Mouse (Mus musculus) mouse trophoblast stem cell (cell line): ENCODE measurements at regions not wholly inside any gene's neighbourhood (a gene's known extent, or its start where the extent isn't known, plus 50 kb on each side); places are given as distances from the start of the nearest gene placed in this dataset.

Source experiments
- in situ Hi-C, 2 experiments: fragments of 300-500 bp; cut with MseI, MboI; formaldehyde crosslinking; loops; 2 replicates in 1 of 2; 3 replicates in 1 of 2; pipeline ENCODE4 v1.15.1; 2025

GRCm38 (mm10) chr13:16315689-16316088, 304.0 kb downstream of the Inhba start:
- in situ Hi-C loops: no loop called here

- in situ Hi-C loops: no loop called here
Measured at GRCm38 (mm10) chr13:16316581-16316980, 304.9 kb downstream of the Inhba start.

DNA sequence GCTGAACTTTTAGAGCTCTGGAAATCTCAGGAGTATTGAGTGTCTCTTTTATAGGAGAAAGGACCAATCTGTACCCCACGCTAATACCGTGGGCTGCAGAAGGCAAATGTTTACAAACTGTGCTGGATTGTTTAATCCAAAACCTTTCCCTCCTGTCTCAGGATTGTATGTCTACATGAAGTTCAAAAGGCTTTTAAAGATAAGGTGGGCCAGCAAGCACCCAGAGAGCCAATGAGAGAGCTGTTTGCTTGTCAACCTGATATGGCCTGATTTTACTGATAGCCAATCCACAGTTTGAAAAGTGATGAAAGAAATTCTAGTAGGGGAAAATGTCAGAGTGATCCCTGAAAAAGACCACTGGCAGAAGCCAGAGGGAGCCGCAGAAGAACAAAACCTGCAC, 305.8 kb downstream of the Inhba start:
- in situ Hi-C loops: no loop called here

DNA sequence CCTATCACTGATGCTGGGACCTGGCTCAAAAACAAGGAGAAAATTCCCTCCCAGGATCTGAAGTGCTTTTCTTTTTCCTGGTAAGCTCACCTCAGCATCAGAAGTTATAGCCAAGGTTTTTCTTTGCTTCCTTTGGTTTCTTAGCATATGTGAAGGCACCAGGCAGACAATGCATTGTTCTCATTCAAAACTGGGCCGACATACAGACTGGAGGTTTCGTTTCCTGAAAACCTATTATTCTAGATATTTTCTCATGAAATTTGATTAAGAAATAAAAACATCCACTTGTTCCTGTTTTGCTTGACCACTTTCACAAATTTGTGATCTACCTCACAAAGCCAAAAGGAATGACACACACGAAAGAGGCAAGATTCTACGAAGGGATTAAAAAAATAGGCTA, 308.7 kb downstream of the Inhba start:
- in situ Hi-C loops: no loop called here

- in situ Hi-C loops: no loop called here
Measured at GRCm38 (mm10) chr13:16325661-16326060, 314.0 kb downstream of the Inhba start.

DNA sequence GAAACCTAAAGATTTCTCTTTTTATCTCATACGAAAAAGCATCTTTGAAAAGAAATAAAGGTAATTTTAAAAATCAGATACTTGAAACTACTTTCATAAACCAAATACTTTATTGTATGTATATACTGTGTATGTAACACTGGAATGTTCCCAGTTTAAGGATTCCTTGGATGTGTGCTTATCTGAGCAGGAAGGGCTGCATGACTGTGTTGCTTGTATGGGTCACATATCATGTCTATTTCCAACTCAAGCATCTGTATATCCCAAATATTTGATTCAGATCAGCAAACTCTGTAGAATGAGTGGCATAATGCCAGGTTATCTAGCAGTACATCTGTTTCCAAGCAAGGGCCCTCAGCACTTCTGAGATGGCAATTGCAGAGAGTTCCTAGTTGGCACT, 330.1 kb downstream of the Inhba start:
- in situ Hi-C loops: no loop called here

GRCm38 (mm10) chr13:16342171-16342570, 330.5 kb downstream of the Inhba start:
- in situ Hi-C loops: no loop called here

- in situ Hi-C loops: no loop called here
Measured at GRCm38 (mm10) chr13:16343280-16343945, 331.8 kb downstream of the Inhba start.

- in situ Hi-C loops: no loop called here
Measured at GRCm38 (mm10) chr13:16349353-16349752, 337.7 kb downstream of the Inhba start.

DNA sequence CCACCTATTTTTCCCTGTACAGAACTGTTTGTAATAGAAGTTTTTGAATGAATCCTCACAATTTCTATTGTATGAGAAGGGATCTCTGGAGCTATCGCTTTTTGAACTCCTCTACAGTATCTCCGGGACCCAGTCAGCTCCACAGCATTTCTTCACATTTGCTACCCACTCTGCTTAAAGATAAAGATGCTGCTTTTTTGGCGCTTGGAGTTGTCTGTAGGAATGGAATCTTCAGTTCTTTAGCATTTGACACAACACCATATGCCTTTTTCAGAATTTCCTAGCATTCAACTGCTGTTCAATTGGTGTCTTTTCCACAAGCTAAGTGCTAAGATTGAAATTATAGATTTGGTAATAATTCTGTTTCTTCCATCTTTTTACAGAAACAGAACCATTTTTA, 338.4 kb downstream of the Inhba start:
- in situ Hi-C loops: no loop called here

- in situ Hi-C loops: no loop called here
Measured at GRCm38 (mm10) chr13:16355316-16355715, 343.7 kb downstream of the Inhba start.

DNA sequence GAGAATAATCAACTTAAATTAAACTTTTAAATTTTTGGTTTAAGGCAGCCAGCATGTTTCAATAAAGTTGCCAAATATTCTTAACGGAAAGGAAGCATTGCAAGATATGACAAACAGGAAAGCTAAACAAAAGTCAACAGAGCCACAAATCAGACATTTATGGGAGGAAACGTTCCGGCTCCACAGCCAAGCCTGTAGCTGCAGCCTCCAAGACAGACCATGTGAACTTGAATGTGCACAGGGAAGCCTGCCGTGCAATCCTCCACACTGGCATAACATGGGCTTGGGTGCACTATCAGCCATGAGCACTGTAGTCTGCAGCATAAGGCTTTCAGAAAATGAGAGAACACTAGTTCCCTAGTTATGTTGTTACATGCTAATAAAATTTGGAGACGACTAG, 367.8 kb downstream of the Inhba start:
- in situ Hi-C loops: no loop called here

DNA sequence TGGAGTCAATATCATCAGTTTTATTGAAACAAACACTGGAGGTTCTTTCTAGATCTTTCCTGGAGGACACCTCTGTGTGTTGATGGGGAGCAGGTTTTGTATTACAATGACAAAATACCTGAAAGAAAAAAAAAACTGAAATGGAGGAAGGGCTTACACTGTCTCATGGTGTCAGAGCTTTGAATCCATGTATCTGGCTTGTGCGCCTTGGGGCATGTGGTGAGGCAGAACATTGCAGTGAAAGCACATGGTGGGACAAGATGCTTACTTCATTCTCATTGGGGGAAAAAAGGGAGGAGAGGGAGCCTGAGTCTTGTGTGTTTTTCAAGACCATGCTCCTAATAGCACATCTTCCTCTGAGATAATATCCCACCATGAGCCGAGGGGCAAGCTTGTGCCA, 368.3 kb downstream of the Inhba start:
- in situ Hi-C loops: no loop called here

DNA sequence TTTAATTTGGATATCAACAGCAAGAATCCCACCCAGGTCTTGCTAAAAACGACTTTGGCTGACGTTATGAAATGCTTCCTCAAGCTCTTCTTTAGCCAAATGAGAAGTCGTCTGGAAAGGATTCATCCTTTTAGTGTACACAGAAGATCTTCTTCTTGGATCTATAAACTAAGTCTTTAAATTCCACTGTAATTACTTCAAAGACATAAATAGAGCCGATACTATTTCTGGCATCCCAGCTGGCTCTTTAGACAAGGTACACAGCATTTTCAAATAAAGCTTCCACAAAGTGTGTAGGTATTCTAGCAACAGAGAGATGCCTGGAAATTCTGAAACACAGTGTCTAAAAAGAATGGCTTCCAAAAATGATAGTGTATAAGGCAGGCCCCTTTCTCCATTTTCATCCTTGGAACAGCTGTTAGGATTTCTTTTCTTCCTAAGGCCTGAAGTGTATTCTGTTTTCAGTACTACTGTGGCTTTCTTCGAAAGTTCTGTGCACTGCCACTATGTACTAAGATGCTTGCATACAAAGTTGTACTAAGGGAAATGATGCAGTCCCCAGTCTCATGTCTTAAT, 371.4 kb downstream of the Inhba start:
- in situ Hi-C loops: no loop called here

DNA sequence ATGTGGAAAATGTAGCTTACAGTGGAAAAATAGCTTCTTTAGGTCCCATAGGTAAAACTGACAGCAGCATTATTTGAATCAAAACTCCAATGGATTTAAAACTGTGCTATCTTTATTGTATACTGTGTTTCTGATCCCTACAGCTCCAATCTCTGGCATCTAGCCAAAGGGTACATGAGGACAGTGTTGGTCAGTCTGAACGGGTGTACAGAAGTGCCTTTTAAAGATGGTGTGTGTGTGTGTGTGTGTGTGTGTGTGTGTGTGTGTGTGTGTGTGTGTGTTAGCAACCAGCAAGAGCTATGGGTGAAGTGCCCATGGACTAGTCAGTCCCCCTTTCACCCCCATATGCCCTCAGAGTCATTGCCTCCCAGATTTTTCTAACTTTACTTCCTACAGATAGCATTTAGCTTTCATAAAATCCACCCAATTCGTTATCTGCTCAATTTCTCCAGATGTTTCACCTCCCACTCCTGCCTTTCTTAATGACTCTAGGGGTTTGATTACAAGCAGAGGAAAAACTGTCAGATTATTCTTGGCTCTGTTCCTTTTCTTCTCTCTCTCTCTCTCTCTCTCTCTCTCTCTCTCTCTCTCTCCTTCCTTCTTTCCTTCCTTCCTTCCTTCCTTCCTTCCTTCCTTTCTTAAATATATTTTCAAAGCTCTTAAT, 404.8 kb downstream of the Inhba start:
- in situ Hi-C loops: no loop called here

DNA sequence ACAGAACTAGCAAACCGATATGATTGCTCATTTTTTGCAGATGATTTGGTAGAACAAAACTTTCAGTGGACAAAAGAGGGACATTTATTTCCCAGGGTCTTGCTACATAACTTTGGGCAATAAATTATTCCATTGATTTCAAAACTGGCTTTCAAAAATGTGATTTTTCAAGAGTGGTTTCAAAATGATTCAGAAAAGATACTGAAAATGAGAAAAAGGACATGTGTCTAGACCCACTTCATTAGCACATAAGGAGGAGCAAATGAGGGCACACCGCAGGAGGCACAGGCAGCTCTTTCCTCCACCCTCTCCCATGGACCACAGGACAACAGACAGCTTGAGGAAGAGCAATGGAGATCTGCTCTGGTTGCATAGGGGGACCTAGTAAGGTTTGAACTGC, 412.5 kb downstream of the Inhba start:
- in situ Hi-C loops: no loop called here

- in situ Hi-C loops: no loop called here
Measured at GRCm38 (mm10) chr13:16435436-16435835, 423.8 kb downstream of the Inhba start.

DNA sequence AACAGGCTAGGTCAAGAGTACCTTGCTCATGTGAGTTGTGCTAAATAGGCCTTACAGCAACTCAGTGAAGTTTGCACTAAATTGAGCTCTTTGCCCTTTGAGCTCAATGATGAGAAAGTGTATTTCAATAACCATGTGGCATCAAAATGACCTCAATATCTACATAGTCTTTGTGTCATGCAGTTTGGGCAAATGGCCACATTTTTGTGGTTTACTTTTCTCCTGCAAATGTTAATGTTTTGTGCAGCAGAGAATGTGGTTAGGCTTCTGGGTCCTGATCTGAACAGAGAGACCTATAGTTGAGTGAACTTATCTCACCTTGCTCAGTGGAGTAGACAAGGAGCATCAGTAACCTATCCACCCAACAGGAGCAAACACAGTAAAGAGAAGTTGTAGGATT, 441.6 kb downstream of the Inhba start:
- in situ Hi-C loops: no loop called here

- in situ Hi-C loops: no loop called here
Measured at GRCm38 (mm10) chr13:16459743-16460142, 448.1 kb downstream of the Inhba start.

GRCm38 (mm10) chr13:16461681-16462080, 450.0 kb downstream of the Inhba start:
- in situ Hi-C loops: no loop called here

GRCm38 (mm10) chr13:16464823-16465222, 453.2 kb downstream of the Inhba start:
- in situ Hi-C loops: no loop called here

- in situ Hi-C loops: no loop called here
Measured at GRCm38 (mm10) chr13:16465317-16465716, 453.7 kb downstream of the Inhba start.

DNA sequence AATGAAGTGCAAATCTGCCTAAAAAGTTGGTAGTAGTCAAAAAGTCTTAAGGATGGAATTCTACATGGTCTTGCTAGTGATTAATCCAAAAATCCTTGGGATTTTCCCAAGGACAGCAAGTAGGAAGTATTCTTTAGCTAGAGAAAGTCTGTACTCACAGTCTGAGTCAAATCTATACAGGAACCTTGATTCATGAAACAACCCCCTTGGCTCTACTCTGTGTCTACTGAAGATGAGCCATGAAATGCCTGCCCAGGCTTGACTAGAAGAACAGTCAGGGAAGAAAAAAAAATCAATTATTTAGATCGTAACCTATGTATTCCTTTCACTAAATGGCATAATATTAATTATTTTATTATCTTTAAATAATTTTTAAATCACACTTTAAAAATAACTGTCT, 454.2 kb downstream of the Inhba start:
- in situ Hi-C loops: no loop called here
